Mouse (Mus musculus): ENCODE measurements around the gene Slc17a7.
"Not testable (repeated sequence)": the region's sequence is repeated elsewhere in the genome, so short reads cannot be mapped to it uniquely, and the experiment has no call there.

Slc17a7 gene

GRCm38 (mm10) chr7:45163735-45164490, at the start of gene Slc17a7:
TSS of gene Slc17a7 (plus strand) at chr7:45163949.
- no peak for DNase-seq (ENCODE audit: low spot score)

GRCm38 (mm10) chr7:45117566-45117965, 46.2 kb upstream of the Slc17a7 start:
- no peak for DNase-seq (ENCODE audit: low spot score)

- no peak for DNase-seq (ENCODE audit: low spot score)
Measured at GRCm38 (mm10) chr7:45118336-45118735, 45.4 kb upstream of the Slc17a7 start.

- DNase-seq (ENCODE audit: low spot score), result no peak
Measured at GRCm38 (mm10) chr7:45119780-45120709, 43.7 kb upstream of the Slc17a7 start.

- DNase-seq (ENCODE audit: low spot score), result no peak
Measured at GRCm38 (mm10) chr7:45121404-45121803, 42.3 kb upstream of the Slc17a7 start.

GRCm38 (mm10) chr7:45121966-45122365, 41.8 kb upstream of the Slc17a7 start:
- no peak for DNase-seq (ENCODE audit: low spot score)

- DNase-seq (ENCODE audit: low spot score), result no peak
Measured at GRCm38 (mm10) chr7:45122561-45123185, 41.1 kb upstream of the Slc17a7 start.

- DNase-seq (ENCODE audit: low spot score), result no peak
Measured at GRCm38 (mm10) chr7:45123186-45123570, 40.6 kb upstream of the Slc17a7 start.

- DNase-seq (ENCODE audit: low spot score), result peak; percentile 99
Measured at GRCm38 (mm10) chr7:45124224-45125143, 39.3 kb upstream of the Slc17a7 start, which contains the start of gene Rps11. TSS of gene Rps11 (minus strand) at chr7:45124439.

- DNase-seq (ENCODE audit: low spot score), result no peak
Measured at GRCm38 (mm10) chr7:45125144-45125600, 38.6 kb upstream of the Slc17a7 start.

GRCm38 (mm10) chr7:45125649-45126048, 38.1 kb upstream of the Slc17a7 start:
- DNase-seq (ENCODE audit: low spot score), result not testable (repeated sequence)

GRCm38 (mm10) chr7:45126147-45126843, 37.5 kb upstream of the Slc17a7 start:
- DNase-seq (ENCODE audit: low spot score), result no peak

GRCm38 (mm10) chr7:45126844-45127699, 36.7 kb upstream of the Slc17a7 start:
- DNase-seq (ENCODE audit: low spot score), result no peak

GRCm38 (mm10) chr7:45127700-45128224, 36.0 kb upstream of the Slc17a7 start:
- DNase-seq (ENCODE audit: low spot score), result no peak

GRCm38 (mm10) chr7:45128624-45129246, 35.0 kb upstream of the Slc17a7 start, which contains the start of gene Rpl13a:
TSS of gene Rpl13a (minus strand) at chr7:45128761.
- peak; percentile 99 for DNase-seq (ENCODE audit: low spot score)

- no peak for DNase-seq (ENCODE audit: low spot score)
Measured at GRCm38 (mm10) chr7:45129318-45129717, 34.4 kb upstream of the Slc17a7 start.

- DNase-seq (ENCODE audit: low spot score), result no peak
Measured at GRCm38 (mm10) chr7:45129776-45130512, 33.8 kb upstream of the Slc17a7 start.

GRCm38 (mm10) chr7:45131850-45132249, 31.9 kb upstream of the Slc17a7 start:
- DNase-seq (ENCODE audit: low spot score), result no peak
